Mouse (Mus musculus) c-Kit-positive CD71-positive TER-119-negative erythroid progenitor cells, embryonic 14.5 days (primary cell): ENCODE results near the gene Sp6.

Experiments
- DNase-seq: peaks from one replicate; pipeline ENCODE4 v3.0.0-alpha.2; 2013; ENCODE audit warnings: low read depth

Gene Sp6

GRCm38 (mm10) chr11:97021873-97022484 is 8.8 kb downstream of the Sp6 start:
- no peak for DNase-seq

- no peak for DNase-seq
These were observed 11.8 kb downstream of the Sp6 start for GRCm38 (mm10) chr11:97024977-97025376.

GRCm38 (mm10) chr11:97025721-97026344 is 12.6 kb downstream of the Sp6 start:
- DNase-seq, result peak; percentile 78

GRCm38 (mm10) chr11:97029686-97030417 is 16.7 kb downstream of the Sp6 start, which contains the start of gene Scrn2:
TSS of gene Scrn2 (plus strand) at chr11:97029938.
- DNase-seq, result peak; percentile 75

GRCm38 (mm10) chr11:97030426-97030825 is 17.2 kb downstream of the Sp6 start:
- DNase-seq, result no peak

GRCm38 (mm10) chr11:97031977-97032376 is 18.8 kb downstream of the Sp6 start:
- DNase-seq, result no peak

- no peak for DNase-seq
These were observed 19.3 kb downstream of the Sp6 start for GRCm38 (mm10) chr11:97032499-97032898.

GRCm38 (mm10) chr11:97033781-97034180 is 20.6 kb downstream of the Sp6 start:
- no peak for DNase-seq

- no peak for DNase-seq
These were observed 22.9 kb downstream of the Sp6 start for GRCm38 (mm10) chr11:97036141-97036540.

- DNase-seq, result no peak
These were observed 25.7 kb downstream of the Sp6 start for GRCm38 (mm10) chr11:97038881-97039280.

- no peak for DNase-seq
These were observed 27.3 kb downstream of the Sp6 start for GRCm38 (mm10) chr11:97040301-97041021.

- peak; percentile 86 for DNase-seq
These were observed 28.1 kb downstream of the Sp6 start, which contains the start of the genes Lrrc46 and Mrpl10 for GRCm38 (mm10) chr11:97041022-97041899. TSS of gene Lrrc46 (minus strand) at chr11:97041407. TSS of gene Mrpl10 (plus strand) at chr11:97041560.

GRCm38 (mm10) chr11:97044902-97045301 is 31.7 kb downstream of the Sp6 start:
- DNase-seq, result no peak

GRCm38 (mm10) chr11:97045861-97046260 is 32.7 kb downstream of the Sp6 start:
- DNase-seq, result no peak

GRCm38 (mm10) chr11:97048090-97048650 is 35.0 kb downstream of the Sp6 start:
- no peak for DNase-seq

GRCm38 (mm10) chr11:97049492-97050085 is 36.4 kb downstream of the Sp6 start:
- DNase-seq, result no peak

GRCm38 (mm10) chr11:97050216-97050943 is 37.2 kb downstream of the Sp6 start, which contains the start of gene Osbpl7:
TSS of gene Osbpl7 (plus strand) at chr11:97050628.
- DNase-seq, result no peak

GRCm38 (mm10) chr11:97050944-97051586 is 37.9 kb downstream of the Sp6 start:
- no peak for DNase-seq

- DNase-seq, result peak; percentile 58
These were observed 39.0 kb downstream of the Sp6 start for GRCm38 (mm10) chr11:97052219-97052646.
